Mouse (Mus musculus) macrophage (primary cell): Measurements from ENCODE around the gene Gcnt2. TPM values are rescaled to one million over a fixed set of nuclear protein-coding genes. Genes with fewer than 3 reads are reported as not detected.

Experiments used
- H3K27ac ChIP-seq: fragments of 350-480 bp; formaldehyde crosslinking; 2 replicates; pipeline ENCODE4 v1.9.0; 2021
- H3K36me3 ChIP-seq: fragments of 350-480 bp; formaldehyde crosslinking; 2 replicates; pipeline ENCODE4 v1.9.0; 2021; ENCODE audit errors: inconsistent target
- H3K4me3 ChIP-seq: fragments of 350-480 bp; formaldehyde crosslinking; 2 replicates; pipeline ENCODE4 v1.9.0; 2021; ENCODE audit errors: inconsistent target
- H3K79me2 ChIP-seq: fragments of 350-480 bp; formaldehyde crosslinking; 2 replicates; pipeline ENCODE4 v1.9.0; 2021; ENCODE audit errors: inconsistent target
- WGBS: methylation state at CpG from one replicate; pipeline ENCODE4 v1.1.7; 2026; ENCODE audit warnings: inconsistent platforms; ENCODE audit not compliant: missing documents; 5-methylcytosine and 5-hydroxymethylcytosine counted together
- polyA plus RNA-seq: library from polyadenylated mRNA; stranded (reverse); fragments of 250-400 nt; gene quantifications from 3 replicates; pipeline ENCODE4 v1.2.4, GENCODE M21; 2018; ENCODE audit warnings: inconsistent platforms
- total RNA-seq, 78 experiments: library from RNA; depleted of rRNA; stranded (reverse); fragments of 250-400 nt; gene quantifications; 1 replicate in 9 of 78; 2 replicates in 24 of 78; 3 replicates in 43 of 78; 4 replicates in 2 of 78; pipeline ENCODE4 v1.2.4; 2018; ENCODE audit warnings: inconsistent platforms in 56 of 78

The Gcnt2 gene
- total RNA-seq (2018; cell fraction: chromatin; rRNA removed), result 10 to 100 TPM in 1 of 26 experiments, 1 to 10 TPM in 15, under 1 TPM in 9, not detected in 1; 0.20 to 20.1 (median 1.2) TPM
- total RNA-seq (2018; cell fraction: cytosol; rRNA removed), result 1 to 10 TPM in 5 of 26 experiments, under 1 TPM in 21; 0.22 to 2.1 (median 0.62) TPM
- 10 to 100 TPM in 2 of 26 experiments, 1 to 10 TPM in 21, under 1 TPM in 3; 0.33 to 15.6 (median 2.2) TPM for total RNA-seq (2018; cell fraction: nucleus; rRNA removed)
- 0.42 to 0.68 TPM (median 0.46 TPM) in 3 replicates for polyA plus RNA-seq

GRCm38 (mm10) chr13:40859652-40860399 lies at the start of gene Gcnt2:
Gene Gcnt2, plus strand, starts transcription at chr13:40859754.
- WGBS, result 4% methylated on average over 22 of the region's 22 CpGs
- Histone ChIP-seq H3K27ac (no peak within 1 kb of the TSS; the same call in 1 of the 2 replicates), H3K4me3 (peak within 1 kb of the TSS; percentile 51)

GRCm38 (mm10) chr13:40820617-40821016 lies 38.9 kb upstream of the Gcnt2 start:
- Histone ChIP-seq H3K4me3 (no peak overlapping the region), H3K27ac (no peak overlapping the region), H3K79me2 (no peaks in the 10 kb centered on the region), H3K36me3 (no peaks in the 10 kb centered on the region)
- 80% methylated on average over 1 of the region's 1 CpGs for WGBS

More at GRCm38 (mm10) chr13:40859652-40860399, at the start of gene Gcnt2:
- Histone ChIP-seq H3K79me2 (no peaks in the 10 kb centered on the region), H3K36me3 (no peaks in the 10 kb centered on the region)

- H3K4me3 ChIP-seq, result no peak overlapping the region
- no peak overlapping the region for H3K27ac ChIP-seq
- no peaks in the 10 kb centered on the region for H3K36me3 ChIP-seq
- 97% methylated on average over 2 of the region's 2 CpGs for WGBS
- no peaks in the 10 kb centered on the region for H3K79me2 ChIP-seq
Measured at GRCm38 (mm10) chr13:40821911-40822310, 37.6 kb upstream of the Gcnt2 start.

- no peak overlapping the region for H3K4me3 ChIP-seq
- no peaks in the 10 kb centered on the region for H3K79me2 ChIP-seq
- H3K27ac ChIP-seq, result no peak overlapping the region
- 81% methylated on average over 10 of the region's 10 CpGs for WGBS
- no peaks in the 10 kb centered on the region for H3K36me3 ChIP-seq
Measured at GRCm38 (mm10) chr13:40841146-40841787, 18.3 kb upstream of the Gcnt2 start.

GRCm38 (mm10) chr13:40842141-40842540 lies 17.4 kb upstream of the Gcnt2 start:
- 11% methylated on average over 1 of the region's 1 CpGs for WGBS
- no peaks in the 10 kb centered on the region for H3K79me2 ChIP-seq

GRCm38 (mm10) chr13:40843418-40844067 lies 16.0 kb upstream of the Gcnt2 start:
- Histone ChIP-seq H3K4me3 (no peak overlapping the region), H3K79me2 (no peaks in the 10 kb centered on the region), H3K36me3 (no peaks in the 10 kb centered on the region), H3K27ac (no peak overlapping the region)
- WGBS, result 39% methylated on average over 4 of the region's 5 CpGs

More at GRCm38 (mm10) chr13:40842141-40842540, 17.4 kb upstream of the Gcnt2 start:
- H3K27ac ChIP-seq, result no peak overlapping the region
- no peaks in the 10 kb centered on the region for H3K36me3 ChIP-seq
- H3K4me3 ChIP-seq, result no peak overlapping the region

GRCm38 (mm10) chr13:40844144-40844543 lies 15.4 kb upstream of the Gcnt2 start:
- WGBS, result 62% methylated on average over 5 of the region's 5 CpGs
- H3K36me3 ChIP-seq, result no peaks in the 10 kb centered on the region
- H3K79me2 ChIP-seq, result no peaks in the 10 kb centered on the region
- H3K27ac ChIP-seq, result no peak overlapping the region
- no peak overlapping the region for H3K4me3 ChIP-seq

GRCm38 (mm10) chr13:40845951-40846350 lies 13.6 kb upstream of the Gcnt2 start:
- Histone ChIP-seq H3K27ac (no peak overlapping the region), H3K36me3 (no peaks in the 10 kb centered on the region), H3K4me3 (no peak overlapping the region), H3K79me2 (no peaks in the 10 kb centered on the region)
- WGBS, result 19% methylated on average over 6 of the region's 6 CpGs

GRCm38 (mm10) chr13:40846375-40846774 lies 13.2 kb upstream of the Gcnt2 start:
- Histone ChIP-seq H3K27ac (no peak overlapping the region), H3K36me3 (no peaks in the 10 kb centered on the region), H3K4me3 (no peak overlapping the region), H3K79me2 (no peaks in the 10 kb centered on the region)
- WGBS, result 35% methylated on average over 9 of the region's 9 CpGs

- no peaks in the 10 kb centered on the region for H3K79me2 ChIP-seq
- H3K36me3 ChIP-seq, result no peaks in the 10 kb centered on the region
- no peak overlapping the region for H3K4me3 ChIP-seq
- WGBS, result 22% methylated on average over 4 of the region's 4 CpGs
- no peak overlapping the region for H3K27ac ChIP-seq
Measured at GRCm38 (mm10) chr13:40847898-40848297, 11.7 kb upstream of the Gcnt2 start.

GRCm38 (mm10) chr13:40850686-40851085 lies 8.9 kb upstream of the Gcnt2 start:
- no peaks in the 10 kb centered on the region for H3K36me3 ChIP-seq
- H3K4me3 ChIP-seq, result no peak overlapping the region
- 85% methylated on average over 6 of the region's 6 CpGs for WGBS
- no peak overlapping the region for H3K27ac ChIP-seq
- H3K79me2 ChIP-seq, result no peaks in the 10 kb centered on the region

- H3K36me3 ChIP-seq, result no peaks in the 10 kb centered on the region
- no peak overlapping the region for H3K27ac ChIP-seq
- H3K79me2 ChIP-seq, result no peaks in the 10 kb centered on the region
- 97% methylated on average over 7 of the region's 7 CpGs for WGBS
- H3K4me3 ChIP-seq, result no peak overlapping the region
Measured at GRCm38 (mm10) chr13:40851281-40851680, 8.3 kb upstream of the Gcnt2 start.

- Histone ChIP-seq H3K27ac (no peak overlapping the region), H3K36me3 (no peaks in the 10 kb centered on the region), H3K79me2 (no peaks in the 10 kb centered on the region), H3K4me3 (no peak overlapping the region)
- WGBS, result 94% methylated on average over 13 of the region's 13 CpGs
Measured at GRCm38 (mm10) chr13:40851961-40852360, 7.6 kb upstream of the Gcnt2 start.

- Histone ChIP-seq H3K4me3 (no peak overlapping the region), H3K79me2 (no peaks in the 10 kb centered on the region), H3K36me3 (no peaks in the 10 kb centered on the region), H3K27ac (no peak overlapping the region)
- WGBS, result 92% methylated on average over 5 of the region's 5 CpGs
Measured at GRCm38 (mm10) chr13:40852791-40853190, 6.8 kb upstream of the Gcnt2 start.
